Mouse (Mus musculus): ENCODE data around the gene H2-Q4. TPM values are rescaled to one million over a fixed set of nuclear protein-coding genes. Genes with fewer than 3 reads are reported as not detected.
"Not testable (repeated sequence)": the region's sequence is repeated elsewhere in the genome, so short reads cannot be mapped to it uniquely, and the experiment has no call there.

Gene H2-Q4
- total and polyA plus RNA-seq, 2 experiments = 32.7 to 61.8 TPM

GRCm38 (mm10) chr17:35424624-35425416 lies 45.4 kb downstream of the H2-Q4 start, which contains the start of gene H2-Q6:
Gene H2-Q6, plus strand, starts transcription at chr17:35424850.
- not testable (repeated sequence) for H3K4me1 ChIP-seq (ENCODE audit: control insufficient read depth, insufficient read depth, low read length); H3K27ac ChIP-seq (replicated peaks; ENCODE audit: insufficient read depth, low read depth, low read length); H3K36me3 ChIP-seq (ENCODE audit: control insufficient read depth, insufficient read depth, low read length); H3K27me3 ChIP-seq (ENCODE audit: control insufficient read depth, insufficient read depth, low read length); H3K79me2 ChIP-seq (ENCODE audit: control insufficient read depth, insufficient read depth, low read length)
- peak; percentile 85 for DNase-seq (ENCODE audit: extremely low read depth, low read depth, low spot score)
- peak within 1 kb of the TSS; percentile 57 for H3K9ac ChIP-seq (ENCODE audit: low read depth, low read length)
- WGBS = 1% methylated on average over 57 of the region's 66 CpGs
- peak within 1 kb of the TSS; percentile 71 for H3K4me3 ChIP-seq (ENCODE audit: insufficient read depth, low read depth, low read length)
- TF ChIP-seq POLR2A (IDR thresholded peaks at IDR 0.05; ENCODE audit: extremely low read depth, insufficient read depth, low read length) = peak; percentile 67

DNA sequence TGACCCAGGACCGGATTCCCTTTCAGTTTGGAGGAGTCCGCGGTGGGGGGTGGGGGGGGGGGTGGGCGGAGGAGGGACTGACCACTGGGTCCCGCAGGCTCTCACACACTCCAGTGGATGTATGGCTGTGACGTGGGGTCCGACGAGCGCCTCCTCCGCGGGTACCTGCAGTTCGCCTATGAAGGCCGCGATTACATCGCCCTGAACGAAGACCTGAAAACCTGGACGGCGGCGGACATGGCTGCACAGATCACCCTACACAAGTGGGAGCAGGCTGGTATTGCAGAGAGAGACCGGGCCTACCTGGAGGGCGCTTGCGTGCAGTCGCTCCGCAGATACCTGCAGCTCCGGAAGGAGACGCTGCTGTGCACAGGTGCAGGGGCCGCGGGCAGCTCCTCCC lies 46.1 kb downstream of the H2-Q4 start:
- not testable (repeated sequence) for DNase-seq (ENCODE audit: extremely low read depth, low read depth, low spot score); H3K27me3 ChIP-seq (ENCODE audit: control insufficient read depth, insufficient read depth, low read length); H3K36me3 ChIP-seq (ENCODE audit: control insufficient read depth, insufficient read depth, low read length); H3K79me2 ChIP-seq (ENCODE audit: control insufficient read depth, insufficient read depth, low read length); H3K4me1 ChIP-seq (ENCODE audit: control insufficient read depth, insufficient read depth, low read length); H3K27ac ChIP-seq (replicated peaks; ENCODE audit: insufficient read depth, low read depth, low read length)
- WGBS = 58% methylated on average over 25 of the region's 28 CpGs
- peak overlapping the region; percentile 4 for H3K9ac ChIP-seq (ENCODE audit: low read depth, low read length)
- peak overlapping the region; percentile 35; the same call in 1 of the 2 replicates for H3K4me3 ChIP-seq (ENCODE audit: insufficient read depth, low read depth, low read length)

GRCm38 (mm10) chr17:35428883-35429282 lies 49.5 kb downstream of the H2-Q4 start:
- not testable (repeated sequence) for DNase-seq (ENCODE audit: extremely low read depth, low read depth, low spot score); H3K79me2 ChIP-seq (ENCODE audit: control insufficient read depth, insufficient read depth, low read length); H3K36me3 ChIP-seq (ENCODE audit: control insufficient read depth, insufficient read depth, low read length); H3K27me3 ChIP-seq (ENCODE audit: control insufficient read depth, insufficient read depth, low read length); H3K27ac ChIP-seq (replicated peaks; ENCODE audit: insufficient read depth, low read depth, low read length); H3K4me1 ChIP-seq (ENCODE audit: control insufficient read depth, insufficient read depth, low read length); H3K9ac ChIP-seq (ENCODE audit: low read depth, low read length); H3K4me3 ChIP-seq (ENCODE audit: insufficient read depth, low read depth, low read length)
- WGBS = 94% methylated on average over 6 of the region's 6 CpGs

DNA sequence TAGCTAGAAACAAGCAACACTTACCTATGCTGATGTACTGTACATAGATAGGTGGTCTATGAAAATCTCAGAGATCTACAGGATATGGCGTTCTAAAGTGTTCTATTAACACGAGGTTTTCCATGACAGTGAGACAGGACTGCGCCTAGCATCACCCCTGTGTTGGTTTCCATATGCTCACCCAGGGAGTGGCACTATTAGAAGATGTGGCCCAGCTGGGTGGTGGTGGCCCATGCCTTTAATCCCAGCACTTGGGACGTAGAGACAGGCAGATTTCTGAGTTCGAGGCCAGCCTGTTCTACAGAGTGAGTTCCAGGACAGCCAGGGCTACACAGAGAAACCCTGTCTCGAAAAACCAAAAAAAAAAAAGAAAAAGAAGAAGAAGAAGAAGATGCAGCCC lies 51.3 kb downstream of the H2-Q4 start:
- not testable (repeated sequence) for H3K27me3 ChIP-seq (ENCODE audit: control insufficient read depth, insufficient read depth, low read length); H3K27ac ChIP-seq (replicated peaks; ENCODE audit: insufficient read depth, low read depth, low read length); DNase-seq (ENCODE audit: extremely low read depth, low read depth, low spot score); H3K79me2 ChIP-seq (ENCODE audit: control insufficient read depth, insufficient read depth, low read length); H3K4me1 ChIP-seq (ENCODE audit: control insufficient read depth, insufficient read depth, low read length); H3K9ac ChIP-seq (ENCODE audit: low read depth, low read length); H3K4me3 ChIP-seq (ENCODE audit: insufficient read depth, low read depth, low read length); H3K36me3 ChIP-seq (ENCODE audit: control insufficient read depth, insufficient read depth, low read length)
- WGBS = 93% methylated on average over 6 of the region's 6 CpGs

GRCm38 (mm10) chr17:35432167-35432566 lies 52.8 kb downstream of the H2-Q4 start:
- not testable (repeated sequence) for H3K27ac ChIP-seq (replicated peaks; ENCODE audit: insufficient read depth, low read depth, low read length); H3K27me3 ChIP-seq (ENCODE audit: control insufficient read depth, insufficient read depth, low read length); H3K4me3 ChIP-seq (ENCODE audit: insufficient read depth, low read depth, low read length); DNase-seq (ENCODE audit: extremely low read depth, low read depth, low spot score); H3K36me3 ChIP-seq (ENCODE audit: control insufficient read depth, insufficient read depth, low read length); H3K4me1 ChIP-seq (ENCODE audit: control insufficient read depth, insufficient read depth, low read length); H3K9ac ChIP-seq (ENCODE audit: low read depth, low read length); H3K79me2 ChIP-seq (ENCODE audit: control insufficient read depth, insufficient read depth, low read length)
- 87% methylated on average over 3 of the region's 3 CpGs for WGBS

DNA sequence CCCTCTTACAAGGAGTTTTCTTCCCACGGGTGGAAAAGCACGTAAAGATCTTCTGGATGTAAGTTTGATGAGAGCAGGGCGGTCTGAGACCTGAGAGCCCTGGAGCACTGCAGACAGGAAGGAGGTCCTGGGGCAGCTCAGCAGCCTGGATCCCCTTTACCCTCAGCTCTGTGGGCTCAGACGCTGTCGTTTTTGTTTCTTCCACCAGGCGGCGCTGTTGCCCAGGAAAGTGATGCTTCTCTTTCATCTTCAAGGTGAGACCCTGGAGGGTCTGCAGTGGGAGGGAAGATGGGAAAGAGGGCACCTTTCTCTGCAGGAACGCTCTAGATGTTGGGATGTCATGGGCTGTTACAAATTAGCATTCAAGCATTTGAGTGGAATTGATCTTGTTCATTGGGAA lies 55.4 kb downstream of the H2-Q4 start:
- 20% methylated on average over 8 of the region's 8 CpGs for WGBS
- H3K9ac ChIP-seq (ENCODE audit: low read depth, low read length); DNase-seq (ENCODE audit: extremely low read depth, low read depth, low spot score); H3K27ac ChIP-seq (replicated peaks; ENCODE audit: insufficient read depth, low read depth, low read length); H3K4me1 ChIP-seq (ENCODE audit: control insufficient read depth, insufficient read depth, low read length); H3K36me3 ChIP-seq (ENCODE audit: control insufficient read depth, insufficient read depth, low read length); H3K27me3 ChIP-seq (ENCODE audit: control insufficient read depth, insufficient read depth, low read length); H3K79me2 ChIP-seq (ENCODE audit: control insufficient read depth, insufficient read depth, low read length); H3K4me3 ChIP-seq (ENCODE audit: insufficient read depth, low read depth, low read length): not testable (repeated sequence)
- peak; percentile 60 for TF ChIP-seq CTCF (IDR thresholded peaks at IDR 0.05; ENCODE audit: low read depth, low read length)

Other genes with a start within 250 kb of the H2-Q4 start
- 432 and 465 TPM in 2 replicates for gene Apom, start 247.6 kb upstream of the H2-Q4 start, total RNA-seq (2014; rRNA removed)
- gene Apom, start 247.6 kb upstream of the H2-Q4 start, polyA plus RNA-seq (2012; rRNA removed) = 510 and 575 TPM in 2 replicates
- gene Bag6, start 244.4 kb upstream of the H2-Q4 start, total RNA-seq (2014; rRNA removed) = 28.1 and 40.9 TPM in 2 replicates
- gene Bag6, start 244.4 kb upstream of the H2-Q4 start, polyA plus RNA-seq (2012; rRNA removed) = 88.4 and 119 TPM in 2 replicates
- gene Prrc2a, start 214.7 kb upstream of the H2-Q4 start, total RNA-seq (2014; rRNA removed) = 12.4 and 23.2 TPM in 2 replicates
- 103 and 144 TPM in 2 replicates for gene Prrc2a, start 214.7 kb upstream of the H2-Q4 start, polyA plus RNA-seq (2012; rRNA removed)
- 8.6 and 13.3 TPM in 2 replicates for gene Aif1, start 203.5 kb upstream of the H2-Q4 start, total RNA-seq (2014; rRNA removed)
- gene Aif1, start 203.5 kb upstream of the H2-Q4 start, polyA plus RNA-seq (2012; rRNA removed) = 1.6 and 2.5 TPM in 2 replicates
- gene Lst1, start 191.2 kb upstream of the H2-Q4 start, total RNA-seq (2014; rRNA removed) = 10.2 and 13.0 TPM in 2 replicates
- gene Lst1, start 191.2 kb upstream of the H2-Q4 start, polyA plus RNA-seq (2012; rRNA removed) = 5.9 and 11.8 TPM in 2 replicates
- gene Ltb, start 185.2 kb upstream of the H2-Q4 start, total RNA-seq (2014; rRNA removed) = 1.8 and 3.0 TPM in 2 replicates
- gene Ltb, start 185.2 kb upstream of the H2-Q4 start, polyA plus RNA-seq (2012; rRNA removed) = 2.6 and 4.7 TPM in 2 replicates
- 0.13 TPM in 1 of 2 replicates, not detected in the other for gene Tnf, start 177.6 kb upstream of the H2-Q4 start, total RNA-seq (2014; rRNA removed)
- 0.15 and 0.29 TPM in 2 replicates for gene Tnf, start 177.6 kb upstream of the H2-Q4 start, polyA plus RNA-seq (2012; rRNA removed)
- 0.27 TPM in 1 of 2 replicates, not detected in the other for gene Lta, start 174.3 kb upstream of the H2-Q4 start, total RNA-seq (2014; rRNA removed)
- 0.06 TPM in 1 of 2 replicates, not detected in the other for gene Lta, start 174.3 kb upstream of the H2-Q4 start, polyA plus RNA-seq (2012; rRNA removed)
- 0.37 TPM in 1 of 2 replicates, not detected in the other for gene Gm16181, start 158.8 kb upstream of the H2-Q4 start, total RNA-seq (2014; rRNA removed)
- not detected in 2 replicates for gene Gm16181, start 158.8 kb upstream of the H2-Q4 start, polyA plus RNA-seq (2012; rRNA removed)
- gene Atp6v1g2, start 146.0 kb upstream of the H2-Q4 start, total RNA-seq (2014; rRNA removed) = 0.28 and 0.34 TPM in 2 replicates
- 1.6 and 2.7 TPM in 2 replicates for gene Atp6v1g2, start 146.0 kb upstream of the H2-Q4 start, polyA plus RNA-seq (2012; rRNA removed)
- 7.5 and 7.6 TPM in 2 replicates for gene Nfkbil1, start 143.8 kb upstream of the H2-Q4 start, total RNA-seq (2014; rRNA removed)
- gene Nfkbil1, start 143.8 kb upstream of the H2-Q4 start, polyA plus RNA-seq (2012; rRNA removed) = 7.5 and 8.6 TPM in 2 replicates
- 37.0 and 43.6 TPM in 2 replicates for gene Ddx39b, start 137.9 kb upstream of the H2-Q4 start, total RNA-seq (2014; rRNA removed)
- gene Ddx39b, start 137.9 kb upstream of the H2-Q4 start, polyA plus RNA-seq (2012; rRNA removed) = 64.9 and 103 TPM in 2 replicates
- 444 and 506 TPM in 2 replicates for gene H2-D1, start 116.9 kb upstream of the H2-Q4 start, total RNA-seq (2014; rRNA removed)
- 487 and 676 TPM in 2 replicates for gene H2-D1, start 116.9 kb upstream of the H2-Q4 start, polyA plus RNA-seq (2012; rRNA removed)
- gene H2-Q1, start 59.2 kb upstream of the H2-Q4 start, total RNA-seq (2014; rRNA removed) = 9.1 and 11.1 TPM in 2 replicates
- 4.4 and 5.5 TPM in 2 replicates for gene H2-Q1, start 59.2 kb upstream of the H2-Q4 start, polyA plus RNA-seq (2012; rRNA removed)
- gene H2-Q2, start 37.4 kb upstream of the H2-Q4 start, total RNA-seq (2014; rRNA removed) = 0.81 and 1.2 TPM in 2 replicates
- 0.37 and 0.75 TPM in 2 replicates for gene H2-Q2, start 37.4 kb upstream of the H2-Q4 start, polyA plus RNA-seq (2012; rRNA removed)
- gene H2-Q6, start 45.2 kb downstream of the H2-Q4 start, total RNA-seq (2014; rRNA removed) = 11.4 and 13.2 TPM in 2 replicates
- gene H2-Q6, start 45.2 kb downstream of the H2-Q4 start, polyA plus RNA-seq (2012; rRNA removed) = 18.2 and 40.0 TPM in 2 replicates
- gene H2-Q7, start 59.5 kb downstream of the H2-Q4 start, total RNA-seq (2014; rRNA removed) = 40.7 and 56.7 TPM in 2 replicates
- 58.1 and 212 TPM in 2 replicates for gene H2-Q7, start 59.5 kb downstream of the H2-Q4 start, polyA plus RNA-seq (2012; rRNA removed)
- gene H2-Q10, start 90.5 kb downstream of the H2-Q4 start, total RNA-seq (2014; rRNA removed) = 1,696 and 1,845 TPM in 2 replicates
- gene H2-Q10, start 90.5 kb downstream of the H2-Q4 start, polyA plus RNA-seq (2012; rRNA removed) = 3,073 and 3,421 TPM in 2 replicates
- not detected in 2 replicates for gene Pou5f1, start 126.4 kb downstream of the H2-Q4 start, total RNA-seq (2014; rRNA removed)
- not detected in 2 replicates for gene Pou5f1, start 126.4 kb downstream of the H2-Q4 start, polyA plus RNA-seq (2012; rRNA removed)
- gene Tcf19, start 137.2 kb downstream of the H2-Q4 start, total RNA-seq (2014; rRNA removed) = 1.9 and 4.0 TPM in 2 replicates
- gene Tcf19, start 137.2 kb downstream of the H2-Q4 start, polyA plus RNA-seq (2012; rRNA removed) = 2.7 and 3.1 TPM in 2 replicates
- 1.4 and 1.9 TPM in 2 replicates for gene Cchcr1, start 137.5 kb downstream of the H2-Q4 start, total RNA-seq (2014; rRNA removed)
- gene Cchcr1, start 137.5 kb downstream of the H2-Q4 start, polyA plus RNA-seq (2012; rRNA removed) = 1.9 and 2.1 TPM in 2 replicates
- not detected in 2 replicates for gene Psors1c2, start 153.6 kb downstream of the H2-Q4 start, total RNA-seq (2014; rRNA removed)
- not detected in 2 replicates for gene Psors1c2, start 153.6 kb downstream of the H2-Q4 start, polyA plus RNA-seq (2012; rRNA removed)
- not detected in 2 replicates for gene Cdsn, start 172.5 kb downstream of the H2-Q4 start, total RNA-seq (2014; rRNA removed)
- not detected in 2 replicates for gene Cdsn, start 172.5 kb downstream of the H2-Q4 start, polyA plus RNA-seq (2012; rRNA removed)
- gene 2300002M23Rik, start 187.8 kb downstream of the H2-Q4 start, total RNA-seq (2014; rRNA removed) = not detected in 2 replicates
- gene 2300002M23Rik, start 187.8 kb downstream of the H2-Q4 start, polyA plus RNA-seq (2012; rRNA removed) = not detected in 2 replicates
- gene Sfta2, start 221.9 kb downstream of the H2-Q4 start, total RNA-seq (2014; rRNA removed) = not detected in 2 replicates
- not detected in 2 replicates for gene Sfta2, start 221.9 kb downstream of the H2-Q4 start, polyA plus RNA-seq (2012; rRNA removed)
- not detected in 2 replicates for gene Gm9573, start 247.0 kb downstream of the H2-Q4 start, total RNA-seq (2014; rRNA removed)
- gene Gm9573, start 247.0 kb downstream of the H2-Q4 start, polyA plus RNA-seq (2012; rRNA removed) = not detected in 2 replicates